Mouse (Mus musculus) G1E (cell line): ENCODE data around the gene Nfkbib. TPM values are rescaled to one million over a fixed set of nuclear protein-coding genes. Genes with fewer than 3 reads are reported as not detected.
A peak's percentile ranks its signal among the peaks of the same experiment; 100 is the strongest.

ENCODE experiments used
- ATAC-seq: 2 replicates; pipeline ENCODE4 v1.8.0; 2016; ENCODE audit warnings: mild to moderate bottlenecking; ENCODE audit not compliant: insufficient number of reproducible peaks, poor library complexity, low FRiP score, severe bottlenecking; ENCODE audit errors: extremely low read depth
- DNase-seq: peaks from one replicate; pipeline ENCODE4 v3.0.0; 2012; ENCODE audit warnings: low spot score
- H3K27me3 ChIP-seq: 2 replicates; pipeline ENCODE4 v1.6.1; 2012; ENCODE audit warnings: mild to moderate bottlenecking, low read length, inconsistent platforms; ENCODE audit not compliant: insufficient read depth
- H3K36me3 ChIP-seq: replicated peaks from 2 replicates; pipeline ENCODE3; 2012; ENCODE audit warnings: mild to moderate bottlenecking, inconsistent platforms
- H3K4me1 ChIP-seq: 2 replicates; pipeline ENCODE4 v1.6.1; 2012; ENCODE audit warnings: low read depth, low read length, inconsistent platforms, mixed read lengths; ENCODE audit not compliant: insufficient read depth
- H3K4me3 ChIP-seq: 2 replicates; pipeline ENCODE4 v1.5.1; 2012; ENCODE audit warnings: low read depth, mild to moderate bottlenecking, inconsistent platforms, low read length, moderate library complexity, mixed read lengths
- H3K9me3 ChIP-seq: replicated peaks from 2 replicates; pipeline ENCODE4 v1.6.1; 2012; ENCODE audit warnings: inconsistent platforms
- CTCF ChIP-seq: IDR thresholded peaks from 2 replicates; pipeline ENCODE4 v1.5.1; 2012; ENCODE audit warnings: low read depth, low read length, inconsistent platforms, mixed read lengths
- GATA1 ChIP-seq: IDR thresholded peaks from 2 replicates; pipeline ENCODE4 v1.6.1; 2012; ENCODE audit warnings: borderline replicate concordance, low read length, inconsistent platforms, mixed read lengths
- GATA2 ChIP-seq: IDR thresholded peaks from 2 replicates; pipeline ENCODE4 v1.6.1; 2012; ENCODE audit warnings: low read depth, low read length, inconsistent platforms, borderline replicate concordance
- POLR2AphosphoS5 ChIP-seq: IDR thresholded peaks from 2 replicates; pipeline ENCODE4 v1.6.1; 2012; ENCODE audit warnings: low read depth, low read length, inconsistent platforms; ENCODE audit not compliant: insufficient replicate concordance
- TAL1 ChIP-seq: conservative IDR thresholded peaks from 2 replicates; pipeline ENCODE4 v1.6.1; 2012; ENCODE audit warnings: low read depth, low read length, inconsistent platforms, mixed read lengths
- polyA plus RNA-seq: library from polyadenylated mRNA; stranded (reverse); fragments of >175 nt; gene quantifications from 2 replicates; pipeline ENCODE4 v1.2.3, GENCODE M21; 2012
- total RNA-seq, 2 experiments: library from RNA; stranded (forward) in 1 of 2; stranded (reverse) in 1 of 2; fragments of 200-1000 nt in 1 of 2; fragments of >200 nt in 1 of 2; fragmentation: Nextera tagmentation in 1 of 2; gene quantifications; 2 replicates each; pipeline ENCODE4 v1.2.3; 2014 to 2017

The Nfkbib gene
- total and polyA plus RNA-seq, 3 experiments, result 10.7 to 109 (median 30.4) TPM

DNA sequence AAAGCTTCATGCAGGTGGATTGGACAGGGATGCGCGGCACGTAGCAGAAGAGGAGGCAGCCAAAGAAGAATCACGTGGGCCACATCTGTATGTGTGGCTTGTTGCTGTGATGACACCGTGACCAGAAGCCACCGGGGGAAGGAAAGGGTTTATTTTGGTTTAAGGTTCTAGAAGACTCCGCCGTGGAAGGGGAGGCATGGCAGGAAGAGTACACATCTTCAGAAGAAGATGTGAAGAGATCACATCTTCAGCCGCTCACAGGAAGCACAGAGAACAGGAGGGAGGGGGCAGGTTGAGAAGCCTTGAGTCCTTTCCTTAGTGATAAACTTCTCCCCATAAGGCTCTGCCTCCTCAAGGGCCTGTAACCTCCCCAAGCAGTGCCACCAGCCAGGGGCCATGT, 32.7 kb upstream of the Nfkbib start:
- DNase-seq (no peak), ATAC-seq (no peak)
- Histone ChIP-seq H3K27me3 (peaks cover 7% of the 10 kb centered on the region; the same call in 1 of the 2 replicates), H3K9me3 (no peaks in the 10 kb centered on the region), H3K4me3 (no peak overlapping the region), H3K4me1 (peaks cover 40% of the 10 kb centered on the region), H3K36me3 (no peaks in the 10 kb centered on the region)
- TF ChIP-seq TAL1 (no peak), GATA2 (no peak), POLR2AphosphoS5 (no peak), GATA1 (no peak), CTCF (no peak)

DNA sequence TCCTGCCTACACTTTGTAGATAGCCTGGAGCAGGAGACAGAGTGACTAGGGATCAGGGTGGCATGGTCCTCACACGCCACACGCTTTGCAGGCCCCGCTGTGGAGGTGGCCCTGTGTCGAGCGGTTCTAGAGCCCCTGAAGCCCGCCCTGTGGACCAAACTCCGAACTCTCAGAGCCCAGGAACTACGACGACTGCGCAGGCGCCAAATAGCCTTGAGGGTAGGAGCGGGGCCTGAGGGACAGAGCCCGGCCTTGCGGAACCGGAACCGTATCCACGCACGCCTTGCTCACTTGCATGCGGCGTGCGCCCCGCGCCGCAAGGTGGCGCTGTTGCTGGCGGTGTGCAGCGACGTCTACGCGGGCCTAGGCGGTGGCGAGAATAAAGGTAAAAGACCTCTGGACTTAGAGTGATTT, 29.3 kb upstream of the Nfkbib start:
- TF ChIP-seq GATA2 (no peak), CTCF (peak; percentile 98)
- peaks cover 38% of the 10 kb centered on the region for H3K4me1 ChIP-seq
- peak; percentile 50 for DNase-seq

DNA sequence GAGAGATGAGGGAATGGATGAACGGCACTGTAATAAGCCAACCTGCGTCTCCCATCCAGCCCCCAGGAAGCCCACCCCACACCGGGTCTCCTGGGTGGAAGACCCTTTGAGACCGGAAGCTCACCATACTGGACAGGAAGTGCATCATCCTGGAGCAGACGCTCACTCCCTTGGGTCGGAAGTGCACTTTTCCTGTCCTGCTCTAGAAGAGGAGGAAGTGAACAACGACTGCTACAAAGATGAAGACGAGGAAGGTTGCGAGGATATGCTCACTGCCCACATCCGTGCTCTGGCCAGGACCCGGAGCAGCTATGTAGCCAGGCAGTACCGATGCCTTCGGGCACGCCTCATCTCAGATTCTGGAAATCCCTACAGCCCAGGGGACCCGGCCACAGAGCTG, 28.5 kb upstream of the Nfkbib start:
- no peak for ATAC-seq
- Histone ChIP-seq H3K4me1 (peaks cover 38% of the 10 kb centered on the region), H3K9me3 (no peaks in the 10 kb centered on the region), H3K4me3 (peak overlapping the region; percentile 10; the same call in 1 of the 2 replicates), H3K36me3 (no peaks in the 10 kb centered on the region), H3K27me3 (peaks cover 18% of the 10 kb centered on the region; the same call in 1 of the 2 replicates)
- DNase-seq, result no peak
- TF ChIP-seq GATA2 (no peak), POLR2AphosphoS5 (no peak), TAL1 (no peak), GATA1 (no peak), CTCF (no peak)

More for the DNA sequence above, 29.3 kb upstream of the Nfkbib start:
- H3K36me3 ChIP-seq, result no peaks in the 10 kb centered on the region
- peaks cover 18% of the 10 kb centered on the region; the same call in 1 of the 2 replicates for H3K27me3 ChIP-seq
- H3K4me3 ChIP-seq, result peak overlapping the region; percentile 37; the same call in 1 of the 2 replicates
- ATAC-seq, result no peak
- no peaks in the 10 kb centered on the region for H3K9me3 ChIP-seq

DNA sequence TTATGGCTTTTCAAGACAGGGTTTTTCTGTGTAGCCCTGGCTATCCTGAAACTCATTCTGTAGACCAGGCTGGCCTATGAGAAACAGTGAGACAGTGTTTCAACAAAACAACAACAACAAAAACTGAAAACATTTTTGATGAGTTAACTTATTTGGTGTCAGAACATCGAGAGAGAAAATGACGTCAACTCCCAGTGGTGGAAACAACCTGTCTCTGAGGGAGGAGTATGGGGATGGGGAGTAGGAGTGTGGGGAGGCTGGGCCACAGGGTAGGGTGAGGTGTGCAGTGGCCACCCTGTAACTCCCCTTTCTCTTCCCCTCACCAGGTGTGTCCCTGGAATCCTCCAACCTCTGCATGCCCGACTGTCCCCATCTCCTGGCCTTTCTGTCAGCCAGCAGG, 27.2 kb upstream of the Nfkbib start:
- Histone ChIP-seq H3K36me3 (no peaks in the 10 kb centered on the region), H3K27me3 (peaks cover 18% of the 10 kb centered on the region; the same call in 1 of the 2 replicates), H3K4me3 (no peak overlapping the region), H3K9me3 (no peaks in the 10 kb centered on the region), H3K4me1 (peaks cover 38% of the 10 kb centered on the region)
- no peak for TF ChIP-seq TAL1
- TF ChIP-seq GATA1, result no peak
- TF ChIP-seq POLR2AphosphoS5, result no peak
- no peak for TF ChIP-seq GATA2
- no peak for TF ChIP-seq CTCF
- ATAC-seq (no peak), DNase-seq (no peak)

DNA sequence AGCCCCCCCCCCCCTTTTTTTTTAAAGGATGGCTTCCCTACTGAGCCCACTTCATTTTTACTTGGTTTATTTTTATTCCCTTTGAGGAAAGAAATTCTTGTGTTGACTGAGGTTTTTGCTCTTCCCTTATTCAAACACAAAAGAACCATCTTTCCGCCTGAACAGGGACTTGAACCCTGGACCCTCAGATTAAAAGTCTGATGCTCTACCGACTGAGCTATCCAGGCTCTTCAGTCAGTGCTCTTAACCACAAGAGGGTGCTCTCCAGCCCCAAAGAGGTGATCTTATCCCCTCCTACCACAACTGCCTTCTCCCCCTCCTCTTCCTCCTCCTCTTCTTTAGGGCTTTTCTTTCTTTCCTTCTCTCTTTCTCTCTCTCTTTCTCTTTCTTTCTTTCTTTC, 26.5 kb upstream of the Nfkbib start:
- ATAC-seq (no peak), DNase-seq (peak; percentile 32)
- Histone ChIP-seq H3K4me3 (no peak overlapping the region), H3K27me3 (peaks cover 18% of the 10 kb centered on the region; the same call in 1 of the 2 replicates), H3K36me3 (peaks cover 1% of the 10 kb centered on the region), H3K9me3 (no peaks in the 10 kb centered on the region), H3K4me1 (peaks cover 35% of the 10 kb centered on the region)
- TF ChIP-seq TAL1, result no peak
- no peak for TF ChIP-seq POLR2AphosphoS5
- no peak for TF ChIP-seq GATA2
- no peak for TF ChIP-seq GATA1
- no peak for TF ChIP-seq CTCF

DNA sequence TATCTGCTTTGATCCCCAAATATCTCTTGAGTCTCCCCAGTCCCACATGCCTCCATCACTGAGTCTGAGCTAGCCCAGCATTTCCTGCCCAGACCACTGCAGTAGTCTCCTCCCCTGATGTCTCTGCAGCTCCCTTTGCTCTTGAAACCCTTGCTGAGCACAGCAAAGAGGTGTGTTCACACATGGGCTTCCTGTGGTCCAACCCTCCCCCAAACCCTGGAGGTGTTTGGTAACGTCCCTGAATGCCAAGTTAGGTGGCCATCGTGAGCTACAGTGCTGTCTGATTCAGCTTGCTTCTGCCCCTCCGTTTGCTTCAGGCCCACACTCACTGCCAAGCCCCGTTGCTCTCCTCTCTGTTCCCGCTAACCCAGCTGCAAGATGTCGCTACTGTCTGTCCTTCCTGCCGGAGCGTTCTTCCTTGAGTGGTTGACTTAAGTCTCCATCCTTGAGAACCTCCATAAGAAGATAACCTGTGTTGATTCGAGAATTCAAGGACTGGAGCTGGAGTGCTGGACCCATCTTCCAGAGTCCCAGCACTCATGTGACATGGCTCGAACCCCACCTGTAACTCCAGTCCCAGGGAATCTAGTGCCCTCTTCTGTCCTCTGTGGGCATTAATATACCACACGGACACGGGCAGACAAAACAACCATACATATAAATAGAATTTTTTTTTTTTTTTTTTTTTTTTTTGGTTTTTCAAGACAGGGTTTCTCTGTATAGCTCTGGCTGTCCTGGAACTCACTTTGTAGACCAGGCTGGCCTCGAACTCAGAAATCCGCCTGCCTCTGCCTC, 25.3 kb upstream of the Nfkbib start:
- Histone ChIP-seq H3K4me1 (peaks cover 32% of the 10 kb centered on the region), H3K36me3 (peaks cover 11% of the 10 kb centered on the region), H3K4me3 (no peak overlapping the region), H3K9me3 (no peaks in the 10 kb centered on the region), H3K27me3 (peaks cover 18% of the 10 kb centered on the region; the same call in 1 of the 2 replicates)
- no peak for DNase-seq
- TF ChIP-seq CTCF, result no peak
- TF ChIP-seq TAL1, result no peak
- TF ChIP-seq GATA2, result no peak
- TF ChIP-seq POLR2AphosphoS5, result no peak
- TF ChIP-seq GATA1, result no peak
- no peak for ATAC-seq
